Mouse (Mus musculus): ENCODE data around the gene Samd4b. TPM values are rescaled to one million over a fixed set of nuclear protein-coding genes. Genes with fewer than 3 reads are reported as not detected.
A peak's percentile ranks its signal among the peaks of the same experiment; 100 is the strongest.

The Samd4b gene
- total RNA-seq, 2 experiments from 2014 or later, result 43.0 to 44.1 TPM

DNA sequence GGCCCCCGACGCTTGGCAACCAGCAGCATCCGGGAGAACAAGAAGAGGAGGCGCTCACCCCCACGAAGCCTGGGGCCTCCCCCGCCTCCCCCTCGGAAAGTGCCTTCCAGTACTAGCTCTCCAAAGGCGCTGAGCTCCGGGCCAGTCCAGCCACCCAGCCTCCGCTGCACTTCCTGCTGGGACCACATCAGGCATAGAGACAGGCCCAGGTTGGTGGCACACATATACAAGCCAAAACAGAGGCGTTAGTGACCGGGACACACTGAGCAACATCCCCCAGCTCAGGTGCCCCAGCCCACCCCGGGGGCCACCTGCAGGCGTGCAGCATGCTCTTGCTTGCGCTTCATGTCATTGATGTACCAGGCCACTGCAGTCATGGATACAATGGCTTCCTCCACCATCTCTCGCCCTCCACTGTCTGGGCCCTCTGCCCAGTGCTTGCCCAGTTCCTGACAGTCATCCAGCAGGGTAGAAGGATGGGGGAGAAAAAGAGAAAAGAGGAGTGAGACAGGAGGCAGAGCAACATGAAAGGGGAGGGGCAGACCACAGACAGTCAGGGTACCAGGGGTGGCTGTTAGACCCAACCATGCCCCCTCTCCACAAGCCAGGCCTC lies 230.2 kb downstream of the Samd4b start:
- no peak for DNase-seq (ENCODE audit: low spot score in 2 of 2)

DNA sequence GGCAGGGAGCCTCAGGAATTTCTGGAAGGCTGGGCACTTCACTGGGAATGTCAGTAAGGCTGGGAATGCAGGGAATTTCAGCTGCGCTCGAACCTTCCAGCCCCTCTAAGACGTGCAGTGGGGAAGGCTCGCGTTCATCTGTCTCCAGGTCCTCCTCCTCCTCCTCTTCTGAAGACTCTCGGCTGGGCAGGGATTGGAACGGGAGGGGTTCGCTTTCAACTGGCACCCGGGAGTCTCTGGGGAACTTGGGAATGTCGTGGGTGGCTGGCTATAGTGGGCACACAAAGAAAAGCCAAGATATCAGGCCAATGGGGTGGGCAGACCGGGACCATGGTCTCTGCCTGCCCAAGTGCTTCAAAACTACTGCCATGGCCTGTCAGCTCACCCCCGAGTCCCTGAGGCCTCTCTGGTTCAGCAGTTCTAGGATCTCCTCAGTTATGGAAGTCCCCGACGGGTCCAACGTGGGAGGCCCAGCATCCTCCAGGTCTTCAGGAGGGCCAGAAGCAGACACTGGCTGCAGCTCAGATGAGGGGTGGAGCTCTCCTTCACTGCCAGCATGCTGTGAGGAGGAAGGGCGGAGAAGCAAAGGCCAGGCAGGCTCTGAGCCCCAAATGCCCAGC lies 235.4 kb downstream of the Samd4b start:
- DNase-seq (ENCODE audit: low spot score in 2 of 2), result no peak

DNA sequence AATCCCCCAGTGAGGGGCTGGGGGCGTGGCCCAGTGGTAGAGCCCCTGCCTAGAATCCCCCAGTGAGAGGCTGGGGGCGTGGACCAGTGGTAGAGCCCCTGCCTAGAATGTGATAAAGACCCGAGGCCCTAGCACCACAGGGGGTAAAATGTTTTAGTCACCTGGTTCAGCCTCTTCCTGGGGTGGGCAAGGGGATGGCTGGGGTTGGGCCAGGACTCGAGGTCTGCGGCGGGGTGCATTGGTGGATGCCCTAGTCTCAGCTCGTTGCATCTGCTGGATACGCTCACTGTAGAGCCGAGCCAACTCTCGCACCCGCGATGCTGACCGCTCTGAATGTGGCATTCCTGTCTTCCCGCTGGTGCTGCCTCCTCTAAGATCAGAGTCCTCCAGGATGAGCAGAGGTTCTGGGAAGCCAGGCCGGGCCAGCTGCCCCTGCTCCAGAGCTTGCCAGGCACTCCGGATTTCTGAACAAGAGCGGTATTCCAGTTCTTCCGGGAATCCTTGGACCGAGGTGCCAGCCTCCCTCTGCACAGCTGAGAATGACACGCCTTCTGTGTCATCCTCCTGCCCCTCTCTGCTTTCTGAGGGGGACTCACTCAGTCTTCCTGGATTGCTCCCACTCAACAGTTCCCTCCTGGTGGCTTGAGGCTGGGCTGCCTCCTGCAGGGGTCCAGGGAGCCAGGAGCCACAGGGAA lies 236.2 kb downstream of the Samd4b start:
- no peak for DNase-seq (ENCODE audit: low spot score in 2 of 2)

DNA sequence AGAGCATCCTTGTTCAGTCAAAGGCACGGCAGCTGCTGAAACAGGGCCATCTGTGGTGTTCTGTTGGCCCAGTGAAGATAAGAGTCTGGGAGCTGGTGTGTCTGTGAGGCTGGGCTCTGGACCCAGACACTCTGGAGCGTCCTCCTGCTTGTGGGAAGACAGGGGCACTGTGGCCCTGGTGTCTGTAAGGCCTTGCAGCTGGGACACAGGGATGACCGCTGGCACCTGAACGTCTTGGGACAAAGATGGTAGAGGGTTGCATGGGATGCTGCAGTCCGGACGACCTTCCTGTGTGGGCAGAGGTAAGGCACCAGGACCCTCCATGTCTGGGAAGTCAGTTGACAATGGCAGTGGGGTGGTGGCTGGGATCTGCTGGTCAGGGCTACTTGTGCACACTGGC lies 237.7 kb downstream of the Samd4b start:
- no peak for DNase-seq (ENCODE audit: low spot score in 2 of 2)

DNA sequence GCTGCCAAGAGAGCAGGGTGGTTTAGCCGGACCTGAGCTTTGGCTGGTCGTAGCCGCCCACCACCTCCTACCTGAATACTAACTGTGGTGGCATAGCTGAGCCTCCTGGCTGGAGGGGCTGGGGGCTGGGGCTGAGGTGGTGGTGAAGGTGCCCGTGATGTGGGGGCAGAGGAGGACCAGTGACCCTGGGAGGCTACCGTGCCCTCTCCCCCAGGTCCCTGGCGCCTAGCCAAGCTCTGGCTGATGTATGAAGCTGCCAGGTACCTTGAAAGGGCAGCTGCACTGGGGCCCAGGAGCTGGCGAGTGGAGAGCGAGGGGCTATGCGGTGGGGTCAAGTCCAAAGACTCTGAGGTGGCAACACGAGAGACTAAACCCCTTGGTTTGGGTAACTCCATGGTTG lies 238.1 kb downstream of the Samd4b start:
- no peak for DNase-seq (ENCODE audit: low spot score in 2 of 2)

DNA sequence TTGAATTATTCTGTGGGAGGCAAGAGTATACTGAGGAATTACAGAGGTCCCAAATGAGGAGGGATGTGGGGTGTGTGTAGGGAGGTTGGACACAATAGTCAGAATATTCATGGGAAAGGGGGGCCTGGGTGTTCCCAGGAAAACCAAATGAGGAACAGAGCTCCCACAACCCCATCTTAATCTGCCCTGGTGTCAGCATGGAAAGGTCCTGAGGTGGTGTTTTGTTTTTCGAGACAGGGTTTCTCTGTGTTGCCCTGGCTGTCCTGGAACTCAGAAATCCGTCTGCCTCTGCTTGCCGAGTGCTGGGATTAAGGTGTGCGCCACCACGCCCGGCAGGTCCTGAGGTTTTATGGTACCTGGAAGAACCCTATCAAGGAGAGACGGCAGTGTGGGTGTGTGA lies 239.5 kb downstream of the Samd4b start:
- no peak for DNase-seq (ENCODE audit: low spot score in 2 of 2)

DNA sequence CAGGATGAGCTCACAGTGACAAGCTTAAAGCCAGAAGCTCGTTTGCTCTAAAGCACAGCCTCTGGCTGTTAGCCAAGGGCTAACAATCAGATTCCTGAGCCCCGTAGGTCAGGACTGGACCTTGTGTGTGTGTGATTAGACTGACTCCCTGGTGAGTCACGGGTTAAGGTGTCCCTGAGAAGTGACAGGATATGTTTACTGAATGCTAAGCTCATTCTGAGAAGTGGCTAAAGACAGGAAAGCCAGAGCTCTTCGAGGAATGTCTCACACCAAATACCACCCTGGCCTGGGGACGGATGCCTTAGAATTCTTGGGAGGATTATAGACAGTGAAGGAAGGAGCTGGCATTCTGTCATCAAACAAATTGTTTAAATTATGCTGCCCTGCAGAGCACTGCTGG lies 240.0 kb downstream of the Samd4b start:
- peak in 1 of 2 experiments; percentile 15 for DNase-seq (ENCODE audit: low spot score in 2 of 2)

DNA sequence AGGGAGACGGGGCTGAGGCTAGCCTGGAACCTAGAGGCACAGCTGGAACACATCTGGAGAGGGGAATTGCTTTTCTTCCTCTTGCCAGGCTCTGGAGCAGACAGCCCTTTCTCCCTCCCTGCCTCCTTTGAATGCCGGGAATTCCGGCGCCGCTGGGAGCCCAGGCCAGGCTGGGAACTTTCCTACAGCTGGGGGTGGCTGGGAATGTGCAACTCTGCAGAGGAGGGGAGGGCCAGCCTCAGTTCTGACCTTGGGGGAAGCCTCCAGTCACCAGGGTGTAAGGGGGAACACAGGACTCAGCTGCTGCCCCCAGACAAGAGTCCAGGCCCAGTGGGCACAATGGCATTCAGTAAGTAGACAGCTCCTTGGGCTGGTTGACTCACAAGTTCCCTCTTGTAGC lies 241.0 kb downstream of the Samd4b start:
- peak; percentile 56 to 74 for DNase-seq (ENCODE audit: low spot score in 2 of 2)

DNA sequence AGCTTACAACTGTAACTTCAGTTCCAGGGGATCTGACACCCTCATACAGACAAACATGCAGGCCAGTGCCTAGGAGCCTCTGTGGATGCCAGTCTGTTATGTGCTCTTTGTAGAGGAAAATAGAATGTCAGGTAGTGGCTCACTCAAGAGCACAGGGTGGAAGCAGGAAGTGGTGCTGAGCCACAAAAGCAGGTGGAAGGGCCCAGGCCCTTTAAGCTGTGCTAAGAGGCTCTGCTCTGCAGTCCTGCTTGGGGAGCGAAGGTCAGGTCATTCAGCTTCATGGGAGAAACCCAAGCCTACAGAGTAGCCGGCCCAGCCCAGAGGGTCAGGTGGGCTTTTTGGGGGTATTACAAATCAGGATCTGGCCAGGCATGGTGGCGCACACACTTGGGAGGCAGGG lies 242.7 kb downstream of the Samd4b start:
- DNase-seq (ENCODE audit: low spot score in 2 of 2), result peak in 1 of 2 experiments; percentile 6

DNA sequence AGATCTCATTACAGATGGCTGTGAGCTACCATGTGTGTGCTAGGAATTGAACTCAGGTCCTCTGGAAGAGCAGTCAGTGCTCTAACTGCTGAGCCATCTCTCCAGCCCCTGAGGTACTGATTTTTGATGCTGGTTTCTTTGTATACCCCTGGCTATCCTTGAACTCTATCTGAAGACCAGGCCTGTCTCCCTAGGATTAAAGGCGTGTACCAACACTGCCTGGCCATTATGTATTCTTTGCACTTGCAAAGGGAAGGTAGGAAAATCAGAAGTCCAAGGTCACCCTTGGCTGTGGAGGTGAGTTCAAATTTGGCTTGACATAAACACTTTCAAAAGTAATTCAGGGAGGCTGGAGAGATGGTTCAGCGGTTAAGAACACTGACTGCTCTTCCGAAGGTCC lies 243.3 kb downstream of the Samd4b start:
- DNase-seq (ENCODE audit: low spot score in 2 of 2), result no peak

DNA sequence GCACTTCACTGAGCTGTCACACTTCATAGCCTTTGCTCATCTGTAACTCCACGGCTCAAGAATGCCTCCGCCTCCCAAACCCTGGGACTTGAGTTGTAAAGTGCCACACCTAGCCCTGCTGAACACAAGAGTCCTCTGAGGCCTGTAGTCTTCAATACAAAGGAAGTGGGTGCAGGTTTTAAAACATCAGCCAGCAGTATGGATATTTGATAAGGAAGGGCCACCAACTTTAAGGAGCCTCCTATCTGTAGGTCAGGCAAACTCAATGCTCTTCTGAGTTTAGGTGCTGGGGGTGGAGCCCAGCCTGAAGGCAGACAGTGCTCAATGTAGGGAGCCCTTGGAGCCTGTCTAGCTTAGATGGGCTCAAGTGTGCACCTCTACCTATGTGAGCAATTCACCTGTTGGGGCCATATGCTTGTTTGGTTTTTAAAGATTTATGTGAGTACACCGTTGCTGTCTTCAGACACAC lies 243.8 kb downstream of the Samd4b start:
- DNase-seq (ENCODE audit: low spot score in 2 of 2), result no peak

DNA sequence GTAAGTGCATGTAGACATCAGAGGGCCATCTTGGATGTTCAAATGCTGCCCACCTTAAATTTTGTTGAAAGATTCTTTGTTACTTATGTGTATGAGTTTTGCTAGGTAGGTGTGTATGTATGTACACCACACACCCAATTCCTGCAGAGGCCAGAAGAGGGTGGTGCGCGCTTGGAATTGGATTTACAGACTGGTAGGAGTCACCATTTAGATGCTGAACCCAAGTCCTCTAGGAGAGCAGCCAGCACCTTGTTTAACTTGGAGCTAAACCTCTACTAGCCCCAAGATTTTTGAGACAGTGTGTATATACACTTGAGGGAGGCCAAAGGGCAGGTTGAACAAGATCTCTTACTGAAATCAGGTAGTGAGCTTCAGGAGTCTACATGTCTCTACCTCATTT lies 244.7 kb downstream of the Samd4b start:
- no peak for DNase-seq (ENCODE audit: low spot score in 2 of 2)

DNA sequence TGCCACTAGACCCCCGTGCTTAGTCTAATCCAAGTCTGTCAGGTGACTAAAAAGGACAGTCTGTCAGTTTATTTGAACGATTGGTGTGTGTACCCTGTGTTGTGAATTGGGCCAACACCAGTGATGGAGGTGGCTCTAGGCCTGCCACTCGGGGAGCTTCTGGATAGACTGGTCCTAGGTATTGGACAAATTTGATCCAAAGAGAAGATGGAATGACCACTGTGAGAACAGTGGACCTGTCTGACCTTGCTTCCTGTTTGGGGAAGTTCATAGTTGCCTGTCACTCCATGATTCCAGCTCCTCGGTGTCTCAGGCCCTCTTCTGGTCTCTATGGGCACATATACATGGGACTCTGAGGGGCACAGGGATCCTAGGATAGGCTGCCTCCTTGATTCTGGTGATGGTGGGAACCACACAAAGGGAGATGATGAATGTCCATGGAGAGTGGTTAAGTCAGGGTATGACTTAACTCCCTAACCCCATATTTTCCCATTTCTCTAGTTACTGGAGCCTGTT lies 246.2 kb downstream of the Samd4b start:
- no peak for DNase-seq (ENCODE audit: low spot score in 2 of 2)

DNA sequence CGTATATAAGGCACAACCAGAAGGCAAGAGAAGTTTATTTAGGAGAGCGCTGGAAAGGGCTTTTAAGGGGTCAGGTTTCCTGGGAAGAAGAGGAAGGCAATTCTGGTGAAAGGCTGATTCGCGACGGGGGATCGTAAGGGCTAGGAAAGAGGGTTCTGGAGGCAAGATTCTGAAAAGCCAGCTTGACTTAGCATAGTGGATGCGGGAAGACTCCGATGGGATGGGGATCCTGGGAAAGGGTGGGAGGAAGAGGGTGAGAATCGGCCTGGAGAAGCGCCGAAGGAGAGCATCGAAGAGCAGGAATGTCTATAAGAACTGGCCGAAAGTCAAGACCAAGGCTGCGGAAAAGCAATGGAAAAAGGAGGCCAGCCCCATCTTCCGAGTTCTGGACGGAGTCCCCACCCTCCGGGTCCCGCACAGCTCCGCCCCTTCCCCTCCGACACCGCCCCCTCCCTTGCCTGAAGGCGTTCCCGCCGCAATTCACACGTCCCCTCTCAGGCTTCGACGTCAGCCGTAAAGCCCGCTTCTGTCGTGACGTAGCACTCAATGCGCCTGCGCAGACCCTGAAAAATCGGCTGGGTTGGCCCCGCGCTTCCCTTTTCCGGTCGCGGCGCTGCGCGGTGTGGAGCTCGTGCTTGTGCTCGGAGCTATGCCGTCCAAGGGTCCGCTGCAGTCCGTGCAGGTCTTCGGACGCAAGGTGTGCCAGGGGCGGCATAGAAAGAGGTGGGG lies 247.6 kb downstream of the Samd4b start, which contains the start of gene Rps16:
Rps16 (plus strand) TSS at position 498 of the 729 bp plus-strand sequence.
- peak; percentile 99 for DNase-seq (ENCODE audit: low spot score in 2 of 2)

Small RNA genes lying within 50 kb of the gene (microRNA-seq; reads per million reads assigned to microRNA genes)
- gene Mir7049, result not detected

Other genes with a start within 250 kb of the Samd4b start
- 1,000 to 10,000 TPM; 1,034 to 1,195 TPM for gene Rps16, start 247.5 kb downstream of the Samd4b start, total RNA-seq (2021)
- gene Plekhg2, start 225.5 kb downstream of the Samd4b start, total RNA-seq (2021), result 10 to 100 TPM; 41.9 to 42.8 TPM
- gene Zfp36, start 217.9 kb downstream of the Samd4b start, total RNA-seq (2021), result 1 to 10 TPM; 8.5 to 9.9 TPM
- gene Med29, start 205.4 kb downstream of the Samd4b start, total RNA-seq (2021), result 10 to 100 TPM; 23.7 to 25.1 TPM
- 10 to 100 TPM; 41.2 to 55.6 TPM for gene Paf1, start 205.2 kb downstream of the Samd4b start, total RNA-seq (2021)
- gene Gmfg, start 160.7 kb downstream of the Samd4b start, total RNA-seq (2021), result 10 to 100 TPM; 16.1 to 16.2 TPM
- gene Lrfn1, start 146.2 kb downstream of the Samd4b start, total RNA-seq (2021), result 1 to 10 TPM; 3.3 to 3.6 TPM
- gene Ifnl2, start 87.7 kb downstream of the Samd4b start, total RNA-seq (2021), result not detected
- gene Ifnl3, start 75.3 kb downstream of the Samd4b start, total RNA-seq (2021), result not detected
- gene Sycn, start 57.3 kb downstream of the Samd4b start, total RNA-seq (2021), result not detected
- not detected for gene Nccrp1, start 50.9 kb downstream of the Samd4b start, total RNA-seq (2021)
- 10 to 100 TPM; 11.9 to 12.4 TPM for gene Pak4, start within 50 bp of the Samd4b start, total RNA-seq (2021)
- not detected for gene Acp7, start 33.2 kb upstream of the Samd4b start, total RNA-seq (2021)
- gene Fbxo27, start 94.7 kb upstream of the Samd4b start, total RNA-seq (2021), result 1 to 10 TPM; 3.0 to 3.3 TPM
- 10 to 100 TPM; 22.1 to 25.3 TPM for gene Fbxo17, start 118.7 kb upstream of the Samd4b start, total RNA-seq (2021)
- 10 to 100 TPM; 34.4 to 34.8 TPM for gene Mrps12, start 143.7 kb upstream of the Samd4b start, total RNA-seq (2021)
- 10 to 100 TPM; 16.2 to 19.5 TPM for gene Sars2, start 143.8 kb upstream of the Samd4b start, total RNA-seq (2021)
- gene Ccer2, start 158.0 kb upstream of the Samd4b start, total RNA-seq (2021), result not detected
- 10 to 100 TPM; 82.3 to 83.2 TPM for gene Sirt2, start 168.6 kb upstream of the Samd4b start, total RNA-seq (2021)
- 10 to 100 TPM; 17.3 to 20.0 TPM for gene Nfkbib, start 169.4 kb upstream of the Samd4b start, total RNA-seq (2021)
- gene Rinl, start 190.8 kb upstream of the Samd4b start, total RNA-seq (2021), result 1 to 10 TPM; 1.7 to 1.8 TPM
- 100 to 1,000 TPM; 369 to 382 TPM for gene Hnrnpl, start 210.4 kb upstream of the Samd4b start, total RNA-seq (2021)
- gene Ech1, start 227.1 kb upstream of the Samd4b start, total RNA-seq (2021), result 100 to 1,000 TPM; 211 to 220 TPM
- gene Lgals4, start 235.7 kb upstream of the Samd4b start, total RNA-seq (2021), result 1 to 10 TPM; 5.3 to 8.7 TPM